Comparison of ENCODE assay signal across 22 mouse cellular contexts in genomic region chr6:61083346-61083745, GRCm38 (mm10).
A peak's percentile ranks its signal among the peaks of the same experiment; 100 is the strongest.
DNase-seq lines count a peak whose midpoint lies in the region; ATAC-seq and TF ChIP-seq lines count a peak whose summit lies in the region.
"Had no signal": no experiment of that assay in that cellular context is flagged by ENCODE, and none has a peak within 500 bp of the region (broad histone marks: within the 10 kb centered on the region; RNA-seq: fewer than 3 reads in every experiment).

No protein-coding gene starts in this region.

- H3K27ac ChIP-seq in kidney, postnatal 0 days: no peak overlapping the region
- H3K27ac ChIP-seq in neural tube, embryonic 13.5 days (replicated peaks): no peak overlapping the region
- H3K27ac ChIP-seq: embryonic facial prominence, embryonic 13.5 days; embryonic facial prominence, embryonic 15.5 days; forebrain, embryonic 10.5 days; forebrain, embryonic 12.5 days had no signal

- WGBS in kidney, postnatal 0 days: 27% methylated on average over 3 of the region's 3 CpGs
- 33% methylated on average over 3 of the region's 3 CpGs for whole genome bisulfite sequencing in neural tube, embryonic 13.5 days

- ATAC-seq in kidney, postnatal 0 days (replicated peaks; ENCODE audit: low FRiP score, low read depth): no peak
- peak; percentile 43; the same call in 1 of the 2 replicates for ATAC-seq in neural tube, embryonic 13.5 days (ENCODE audit: low read depth)
- ATAC-seq: forebrain, embryonic 14.5 days; forebrain, embryonic 16.5 days had no signal

- no peaks in the 10 kb centered on the region for H3K36me3 ChIP-seq in kidney, postnatal 0 days (ENCODE audit: insufficient read depth, low read length)
- H3K36me3 ChIP-seq in neural tube, embryonic 13.5 days: no peaks in the 10 kb centered on the region
- H3K36me3 ChIP-seq: embryonic facial prominence, embryonic 13.5 days; embryonic facial prominence, embryonic 15.5 days; forebrain, embryonic 10.5 days; forebrain, embryonic 12.5 days had no signal

- H3K4me2 ChIP-seq in kidney, postnatal 0 days (ENCODE audit: low read length): no peak overlapping the region
- H3K4me2 ChIP-seq in neural tube, embryonic 13.5 days: no peak overlapping the region
- H3K4me2 ChIP-seq: embryonic facial prominence, embryonic 13.5 days; embryonic facial prominence, embryonic 15.5 days; forebrain, embryonic 12.5 days had no signal

- no peaks in the 10 kb centered on the region for H3K27me3 ChIP-seq in kidney, postnatal 0 days (ENCODE audit: insufficient read depth, low read length)
- no peaks in the 10 kb centered on the region for H3K27me3 ChIP-seq in neural tube, embryonic 13.5 days
- H3K27me3 ChIP-seq: embryonic facial prominence, embryonic 13.5 days; embryonic facial prominence, embryonic 15.5 days; forebrain, embryonic 12.5 days had no signal

- peak; percentile 54 for DNase-seq in kidney, postnatal 0 days (ENCODE audit: low spot score)
- no peak for DNase-seq in kidney, adult 18-20 months
- no peak for DNase-seq in neural tube, embryonic 10.5 days (ENCODE audit: extremely low spot score, low spot score)
- no peak for DNase-seq in layer of hippocampus, postnatal 25 days (ENCODE audit: extremely low spot score in 1 of 2, low spot score in 1 of 2)
- DNase-seq: adrenal gland, adult 2 months; adrenal gland, postnatal 10 days; adrenal gland, postnatal 25 days; cerebellum, adult 11 months; cerebellum, adult 18-20 months; cerebellum, adult 8-10 months; cerebellum, adult 9-11 months; cerebellum, postnatal 14 days; cerebellum, postnatal 36 days; embryo, embryonic 11 days had no signal

- TF ChIP-seq CTCF in kidney, postnatal 0 days (IDR thresholded peaks at IDR 0.05; ENCODE audit: low read depth): no peak

- H3K4me3 ChIP-seq in kidney, postnatal 0 days (replicated peaks; ENCODE audit: low read depth, low read length): no peak overlapping the region
- H3K4me3 ChIP-seq in neural tube, embryonic 13.5 days: no peak overlapping the region
- H3K4me3 ChIP-seq: embryonic facial prominence, embryonic 13.5 days; embryonic facial prominence, embryonic 15.5 days; erythroblast, embryonic 14.5 days; forebrain, embryonic 10.5 days; forebrain, embryonic 12.5 days had no signal

- no peaks in the 10 kb centered on the region for H3K9me3 ChIP-seq in kidney, postnatal 0 days (replicated peaks; ENCODE audit: low read length)
- no peaks in the 10 kb centered on the region for H3K9me3 ChIP-seq in neural tube, embryonic 13.5 days
- H3K9me3 ChIP-seq: embryonic facial prominence, embryonic 13.5 days; embryonic facial prominence, embryonic 15.5 days; forebrain, embryonic 10.5 days; forebrain, embryonic 12.5 days had no signal

- no peak overlapping the region for H3K9ac ChIP-seq in kidney, postnatal 0 days (ENCODE audit: low read depth, low read length)
- H3K9ac ChIP-seq in neural tube, embryonic 13.5 days: no peak overlapping the region
- H3K9ac ChIP-seq: embryonic facial prominence, embryonic 13.5 days; embryonic facial prominence, embryonic 15.5 days; forebrain, embryonic 12.5 days had no signal

- no peaks in the 10 kb centered on the region for H3K4me1 ChIP-seq in kidney, postnatal 0 days (replicated peaks; ENCODE audit: insufficient read depth, low read length)
- H3K4me1 ChIP-seq in neural tube, embryonic 13.5 days (replicated peaks): peaks cover 12% of the 10 kb centered on the region; the same call in 1 of the 2 replicates
- H3K4me1 ChIP-seq: embryonic facial prominence, embryonic 13.5 days; embryonic facial prominence, embryonic 15.5 days had no signal
